Mouse (Mus musculus) MN1 (cell line): Measurements from ENCODE around the gene Ppm1m.
A peak's percentile ranks its signal among the peaks of the same experiment; 100 is the strongest.

Experiments
- DNase-seq: peaks from one replicate; pipeline ENCODE4 v3.0.0-alpha.2; 2016; ENCODE audit warnings: low spot score

Gene Ppm1m

DNA sequence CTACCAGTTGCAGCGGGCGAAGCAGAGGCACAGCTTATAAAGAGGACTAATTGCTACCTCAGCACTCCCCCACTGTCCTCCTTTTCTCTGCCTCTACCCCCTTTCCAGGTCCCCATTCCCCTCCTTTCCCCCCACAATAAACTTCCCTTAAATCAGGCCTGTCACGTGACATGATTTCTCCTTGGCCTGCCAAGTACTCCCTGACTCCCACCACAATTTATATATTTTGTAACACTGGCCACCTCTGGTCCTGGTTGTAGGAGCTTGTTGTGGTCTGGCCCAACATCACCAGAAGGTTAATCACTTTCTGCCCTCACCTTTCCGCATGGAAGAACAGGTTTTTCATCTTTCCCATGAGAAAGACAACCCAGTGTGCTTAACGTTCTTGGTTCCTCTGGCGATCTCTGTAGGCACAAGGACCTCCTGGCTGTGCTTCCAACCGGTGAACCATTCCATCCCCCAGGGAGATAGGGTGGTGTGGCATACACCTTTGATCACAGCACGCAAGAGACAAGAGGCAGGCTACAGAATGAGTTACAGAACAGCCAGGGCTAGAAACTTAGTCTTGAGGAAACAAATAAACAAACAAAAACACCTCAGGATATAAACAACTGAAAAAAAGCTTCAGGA is 21.5 kb upstream of the Ppm1m start:
- DNase-seq = no peak

DNA sequence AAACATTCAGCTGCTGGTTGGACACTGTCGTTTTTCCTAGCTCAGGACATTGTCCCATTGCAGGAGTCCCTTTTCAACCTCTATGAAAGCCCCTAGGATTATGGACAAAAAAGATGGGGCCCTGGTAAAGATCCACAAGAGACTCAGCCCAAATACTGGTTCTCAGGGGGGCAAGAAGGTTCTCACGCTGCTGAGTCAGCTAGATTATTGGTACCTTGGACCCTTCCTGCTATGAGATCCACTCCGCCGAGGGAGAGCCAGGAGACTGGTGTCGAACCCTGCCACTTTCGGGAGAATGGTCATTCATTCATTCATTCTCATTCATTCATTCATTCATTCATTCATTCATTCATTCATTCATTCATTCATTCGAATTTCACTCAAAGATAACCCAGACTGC is 17.4 kb upstream of the Ppm1m start:
- DNase-seq = no peak

DNA sequence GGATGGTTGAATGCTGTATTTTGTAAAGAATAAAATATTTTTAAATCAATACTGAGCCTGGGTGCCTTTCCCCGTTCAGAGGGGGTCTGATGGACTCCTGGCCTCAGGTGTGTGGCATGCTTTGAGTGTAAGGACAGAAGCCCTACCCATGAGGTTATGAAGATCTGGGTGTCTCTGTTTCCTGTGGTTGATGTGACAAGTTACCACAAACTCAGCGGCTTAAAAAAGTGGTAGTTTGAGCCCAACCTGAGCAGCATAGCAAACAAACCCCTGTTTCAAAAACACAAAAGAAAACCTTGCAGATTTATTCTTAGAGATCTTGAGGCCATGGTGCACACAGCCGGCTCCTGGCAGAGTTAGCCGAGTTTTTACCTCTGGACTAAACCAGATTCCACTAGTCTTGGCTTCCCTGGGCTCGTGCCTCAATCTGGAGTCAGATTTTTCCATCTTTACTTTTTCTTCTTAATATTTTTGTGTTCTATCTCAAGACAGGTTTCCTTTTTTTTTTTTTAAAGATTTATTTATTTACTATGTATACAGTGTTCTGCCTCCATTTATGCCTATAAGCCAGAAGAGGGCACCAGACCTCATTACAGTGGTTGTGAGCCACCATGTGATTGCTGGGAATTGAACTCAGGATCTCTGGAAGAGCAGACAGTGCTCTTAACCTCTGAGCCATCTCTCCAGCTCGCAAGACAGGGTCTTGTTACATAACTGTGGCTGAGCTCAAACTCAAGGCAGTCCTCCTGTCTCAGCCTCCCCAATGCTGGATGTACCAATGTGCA is 16.0 kb upstream of the Ppm1m start:
- no peak for DNase-seq

DNA sequence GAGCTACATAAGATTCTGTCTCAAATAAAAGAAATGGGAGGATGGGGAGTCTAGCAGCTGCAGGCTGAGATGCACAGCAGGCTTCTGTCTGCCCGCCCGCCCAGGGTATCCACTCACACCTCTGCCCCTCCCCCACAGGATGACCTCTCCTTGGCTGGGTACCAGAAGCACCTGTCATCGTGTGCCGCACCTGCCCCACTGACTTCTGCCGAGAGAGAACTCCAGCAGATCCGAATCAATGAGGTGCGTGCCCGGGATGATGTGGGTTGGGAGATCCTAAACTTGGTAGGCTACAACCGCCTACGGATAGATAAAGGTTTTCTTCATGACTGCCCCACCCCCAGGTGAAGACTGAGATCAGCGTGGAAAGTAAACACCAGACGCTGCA is 13.0 kb upstream of the Ppm1m start:
- DNase-seq = no peak

DNA sequence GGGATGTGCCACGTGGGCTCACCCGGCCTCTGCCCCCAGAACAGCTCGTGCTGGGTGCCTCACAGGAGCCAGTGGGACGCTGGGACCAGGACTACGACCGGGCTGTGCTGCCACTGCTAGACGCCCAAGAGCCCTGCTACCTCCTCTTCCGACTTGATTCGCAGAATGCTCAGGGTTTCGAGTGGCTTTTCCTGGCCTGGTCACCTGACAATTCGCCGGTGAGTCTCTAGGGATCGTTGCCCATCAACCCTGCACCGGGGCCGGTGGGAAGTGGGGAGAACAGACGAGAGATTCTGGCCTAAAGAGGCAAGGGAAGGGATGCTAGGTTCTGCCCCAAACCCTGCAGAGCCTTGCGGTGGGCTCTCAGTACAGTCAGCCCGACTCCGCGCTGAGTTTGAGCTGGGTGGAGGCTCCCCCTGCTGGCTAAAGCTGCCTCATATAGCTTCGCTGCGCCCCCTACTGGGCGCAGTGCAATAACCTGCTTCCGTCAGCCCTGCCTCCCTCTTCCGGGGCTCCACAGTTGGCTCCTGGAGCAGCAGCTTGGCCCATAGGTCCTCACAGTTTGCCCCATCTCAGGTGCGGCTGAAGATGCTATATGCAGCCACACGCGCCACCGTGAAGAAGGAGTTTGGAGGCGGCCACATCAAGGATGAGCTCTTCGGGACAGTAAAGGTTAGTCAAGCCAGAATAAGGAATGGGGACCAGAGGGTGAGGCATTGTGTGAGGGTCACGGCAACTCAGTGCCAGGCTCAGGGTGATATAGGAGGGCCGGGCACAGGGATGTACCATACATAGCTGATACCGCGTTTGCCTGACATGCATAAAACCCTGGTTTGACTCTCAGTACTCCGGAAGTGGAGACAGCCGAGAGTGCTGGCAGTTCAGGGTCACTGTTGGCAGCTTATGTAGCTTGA is 12.4 kb upstream of the Ppm1m start:
- peak; percentile 83 for DNase-seq

DNA sequence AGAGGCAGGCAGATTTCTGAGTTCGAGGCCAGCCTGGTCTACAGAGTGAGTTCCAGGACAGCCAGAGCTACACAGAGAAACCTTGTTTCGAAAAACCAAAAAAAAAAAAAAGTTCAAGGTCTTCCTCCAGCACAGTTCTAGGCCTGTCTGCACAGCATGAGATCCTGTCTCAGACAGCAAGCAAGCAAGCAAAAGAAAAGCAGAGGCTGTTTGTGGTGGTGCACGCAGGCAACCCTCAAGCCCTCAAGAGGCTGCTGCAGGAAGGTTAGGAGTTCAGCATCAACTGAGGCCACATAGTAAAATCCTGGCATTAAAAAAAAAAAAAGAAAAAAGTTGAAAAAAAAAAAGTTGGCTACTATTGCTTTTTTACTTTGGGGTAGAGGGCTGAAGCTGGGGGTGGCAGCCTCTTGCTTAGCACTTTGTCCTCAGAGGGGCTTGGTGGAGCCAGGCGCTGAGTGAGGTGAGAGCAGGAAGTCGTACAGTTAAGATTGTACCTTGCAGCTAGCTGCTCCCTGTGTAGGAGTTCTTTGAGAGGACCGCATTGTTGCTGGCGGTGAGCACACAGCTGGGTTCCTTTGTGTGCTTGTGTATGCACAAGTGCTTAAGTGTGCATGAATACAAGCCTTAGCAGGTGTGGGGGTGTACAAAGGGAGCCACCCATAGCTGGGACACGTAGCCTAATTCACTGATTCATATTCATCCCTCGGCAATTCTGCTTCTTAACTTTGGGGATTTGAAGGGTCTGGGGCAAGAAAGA is 11.5 kb upstream of the Ppm1m start:
- DNase-seq = no peak

DNA sequence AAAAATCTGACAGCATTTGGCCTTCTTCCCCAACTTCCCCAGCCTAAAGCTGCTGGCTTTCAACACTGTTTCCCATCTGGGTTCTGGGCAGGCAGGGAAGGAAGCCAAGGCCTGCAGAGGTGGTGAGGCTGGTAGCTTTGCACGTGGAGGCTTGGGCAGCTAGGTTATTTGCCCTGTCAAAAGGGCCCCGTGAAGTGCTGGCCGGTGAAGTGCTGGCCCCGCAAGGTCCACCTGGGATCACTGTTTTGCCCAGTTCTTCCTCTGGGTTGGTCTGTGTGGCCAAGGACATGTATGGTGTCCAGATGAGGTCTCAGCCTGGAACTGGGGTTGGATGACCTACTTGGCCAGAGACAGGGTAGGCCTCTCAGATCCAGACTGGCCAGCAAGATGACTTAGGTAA is 10.4 kb upstream of the Ppm1m start:
- DNase-seq = no peak

DNA sequence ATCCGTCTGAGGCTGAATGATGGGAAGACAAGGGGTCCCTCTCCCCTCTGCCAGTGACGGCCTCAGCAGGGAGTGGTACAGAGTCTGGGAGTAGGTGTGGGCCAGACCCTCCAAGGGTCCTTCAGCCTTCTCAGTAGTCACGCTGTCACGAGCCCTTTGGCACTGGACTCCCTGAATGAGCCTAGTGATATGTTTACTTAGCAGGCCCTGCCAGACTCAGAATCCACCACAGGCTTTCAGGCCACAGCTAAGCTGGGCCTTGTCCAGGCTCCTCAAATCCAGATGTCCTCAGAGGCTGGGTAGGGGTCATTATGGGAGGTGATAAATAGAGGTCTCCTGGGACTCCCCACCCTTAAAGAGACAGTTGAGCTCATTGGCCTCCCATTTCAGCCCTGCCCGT is 8.6 kb upstream of the Ppm1m start:
- DNase-seq = no peak

DNA sequence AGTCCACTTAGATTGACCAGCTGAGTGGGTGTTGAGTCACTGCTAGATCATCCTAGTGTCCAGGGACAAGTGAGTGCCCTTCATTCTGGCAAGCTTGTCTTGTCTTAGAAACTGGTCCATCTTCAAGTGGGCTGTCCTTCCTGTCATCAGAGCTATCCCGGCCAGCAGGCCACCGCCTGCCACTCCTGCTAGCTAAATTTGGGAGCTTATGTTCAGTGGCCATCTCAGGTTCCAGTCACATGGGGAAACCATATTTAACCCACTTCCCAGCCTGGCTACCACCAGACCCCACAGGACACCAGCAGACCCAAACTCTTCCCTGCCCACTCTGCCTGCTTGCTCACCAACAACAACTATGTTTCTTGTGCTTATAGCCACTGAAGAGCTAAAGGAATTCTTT is 7.0 kb upstream of the Ppm1m start:
- no peak for DNase-seq

DNA sequence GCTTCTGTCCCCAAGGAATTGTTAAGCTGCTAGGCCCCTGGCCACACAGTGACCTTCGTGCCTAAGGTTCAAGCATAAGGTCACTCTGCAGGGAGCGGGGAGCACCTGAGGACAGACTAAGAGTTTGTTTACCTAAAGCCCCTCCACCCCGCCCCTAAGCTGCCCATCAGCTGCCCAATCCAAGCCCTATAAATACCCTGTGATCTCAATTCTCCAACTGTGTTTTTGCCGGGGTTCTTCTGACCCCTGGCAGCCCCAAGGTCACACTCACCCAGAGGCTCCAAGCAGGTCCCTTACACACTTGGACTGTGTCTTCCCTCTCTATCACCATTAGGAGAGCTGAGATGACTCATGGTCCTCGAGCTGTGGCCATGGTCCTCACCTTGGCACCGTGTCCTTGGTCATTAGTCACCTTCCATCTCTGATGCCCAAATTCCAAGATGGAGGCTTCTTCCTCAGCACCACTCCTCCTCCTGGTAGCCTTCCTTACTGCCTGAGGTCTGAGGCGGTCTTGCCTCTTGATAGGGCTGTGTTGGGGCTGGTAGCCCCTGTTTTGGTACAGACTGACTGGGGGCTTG is 6.3 kb upstream of the Ppm1m start:
- no peak for DNase-seq

DNA sequence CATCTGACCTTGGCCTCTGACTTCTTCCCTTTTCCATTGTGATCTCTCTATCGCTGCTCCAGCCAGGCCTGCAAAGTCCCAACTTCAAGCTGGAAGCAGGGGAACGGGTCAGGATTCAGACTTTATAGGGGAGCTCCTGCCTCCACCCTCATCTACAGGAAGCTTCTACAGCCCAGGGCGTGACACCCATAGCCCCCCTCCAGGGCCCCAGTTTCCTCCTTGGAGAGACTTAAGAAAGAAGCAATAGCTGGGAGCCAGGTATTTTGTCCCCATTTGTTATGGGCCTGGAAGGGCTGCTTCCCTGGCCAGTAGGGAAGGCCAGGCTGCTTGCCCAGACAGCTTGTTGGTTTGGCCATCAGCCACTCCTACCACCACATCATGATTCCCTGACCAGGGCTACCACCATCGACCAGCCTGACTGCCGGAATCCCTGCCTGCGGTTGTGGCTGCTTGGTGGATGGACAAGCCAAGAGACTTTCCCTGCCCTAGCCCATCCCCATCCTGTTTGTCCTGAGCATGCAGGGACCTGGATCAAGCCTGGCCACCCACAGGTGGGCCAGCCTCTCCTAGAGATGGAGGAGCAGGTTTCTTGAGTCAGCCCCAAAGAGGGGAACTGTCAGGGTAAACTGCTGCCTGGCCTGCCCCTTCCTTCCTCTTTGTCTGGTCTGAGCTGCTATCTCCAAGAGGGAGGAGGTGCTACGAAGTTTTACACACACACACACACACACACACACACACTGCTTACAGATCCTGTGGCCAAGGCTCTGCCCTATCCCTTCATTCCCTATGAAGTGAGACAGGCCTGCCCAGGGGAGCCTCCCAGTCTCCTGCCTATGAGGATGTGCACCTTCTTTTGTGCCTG is 4.7 kb upstream of the Ppm1m start:
- DNase-seq = no peak

DNA sequence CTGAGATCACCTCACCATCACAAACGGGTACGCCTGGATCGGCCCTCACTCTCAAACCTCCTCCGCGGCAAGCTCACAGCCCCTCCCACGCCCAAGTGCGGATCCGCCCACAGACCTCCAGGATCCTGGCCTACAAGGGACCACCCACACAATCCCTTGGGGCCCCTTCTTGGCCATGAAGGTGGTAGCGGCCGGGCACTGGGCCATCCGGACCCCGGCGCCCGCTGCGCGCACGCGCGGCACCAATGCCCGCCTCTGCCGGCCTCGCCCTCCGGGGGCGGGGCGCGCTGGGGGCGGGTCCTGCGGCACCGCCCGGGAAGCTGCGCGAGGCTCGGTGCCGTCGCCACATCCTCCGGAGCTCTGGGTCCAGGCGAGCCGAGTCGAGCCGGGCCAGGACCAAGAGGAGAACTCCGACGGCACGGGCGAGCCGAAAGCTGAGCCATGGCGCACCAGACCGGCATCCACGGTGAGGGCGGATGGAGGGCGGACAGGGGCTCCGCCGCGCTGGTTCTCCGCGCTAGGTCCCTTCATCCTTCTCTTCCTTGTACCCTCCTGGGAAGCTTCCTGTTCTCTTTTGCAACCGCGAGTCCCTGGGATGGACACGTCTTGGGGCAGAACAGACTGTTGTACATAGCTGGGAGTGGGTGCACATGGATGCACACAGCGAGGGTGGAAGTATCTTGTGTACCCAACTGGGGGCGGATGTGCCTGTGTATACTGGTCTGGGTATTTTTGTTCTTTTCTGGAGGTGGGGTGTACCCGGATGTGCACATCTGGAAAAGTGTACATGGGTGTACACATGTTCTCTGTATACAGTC is 3.5 kb upstream of the Ppm1m start, which contains the start of gene Twf2:
TSS of gene Twf2 (plus strand) at position 290 of the 818 bp plus-strand sequence.
- DNase-seq = peak; percentile 94

DNA sequence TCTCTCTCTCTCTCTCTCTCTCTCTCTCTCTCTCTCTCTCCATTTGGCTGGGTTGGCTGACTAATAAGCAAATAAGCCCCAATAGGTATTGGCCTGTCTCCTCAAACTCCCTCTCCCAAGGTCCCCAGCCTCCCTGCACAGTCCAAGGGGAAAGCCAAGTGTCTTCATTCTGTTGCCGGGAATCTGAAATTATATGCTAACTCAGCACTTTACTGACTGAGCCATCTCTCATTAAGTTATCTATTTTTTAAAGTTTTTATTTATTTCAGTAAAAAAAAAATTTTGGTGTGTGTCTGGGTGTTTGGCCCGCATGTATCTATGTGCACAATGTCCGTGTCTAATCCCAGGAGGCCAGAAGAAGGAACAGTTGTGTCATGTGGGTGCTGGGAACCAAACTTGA is 2.3 kb upstream of the Ppm1m start:
- no peak for DNase-seq

DNA sequence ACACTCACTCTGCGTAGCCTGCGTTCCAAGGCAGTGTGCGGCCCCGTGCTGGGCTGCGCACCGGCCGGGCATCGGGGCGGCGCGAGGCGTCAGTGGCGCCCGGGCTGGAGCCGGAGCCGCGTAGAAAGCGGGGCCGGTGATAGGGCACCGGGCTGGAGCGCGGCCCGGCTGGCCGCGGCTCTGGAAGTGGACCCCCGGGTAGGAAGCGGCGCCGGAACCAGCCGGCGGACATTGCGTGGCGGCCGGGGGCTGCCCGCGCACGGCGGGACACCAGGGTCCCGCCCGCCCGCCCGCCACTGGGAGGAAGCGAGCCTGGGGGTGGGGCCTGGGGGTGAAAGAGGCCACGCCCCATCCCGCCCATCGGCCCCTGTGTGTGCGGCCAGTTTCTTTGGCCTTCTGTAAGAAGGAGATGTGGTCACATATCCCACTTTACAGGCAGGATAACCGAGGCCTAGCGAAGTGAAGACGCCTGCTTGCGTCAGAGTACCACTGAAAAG is 536 bp downstream of the Ppm1m start:
- peak; percentile 20 for DNase-seq

DNA sequence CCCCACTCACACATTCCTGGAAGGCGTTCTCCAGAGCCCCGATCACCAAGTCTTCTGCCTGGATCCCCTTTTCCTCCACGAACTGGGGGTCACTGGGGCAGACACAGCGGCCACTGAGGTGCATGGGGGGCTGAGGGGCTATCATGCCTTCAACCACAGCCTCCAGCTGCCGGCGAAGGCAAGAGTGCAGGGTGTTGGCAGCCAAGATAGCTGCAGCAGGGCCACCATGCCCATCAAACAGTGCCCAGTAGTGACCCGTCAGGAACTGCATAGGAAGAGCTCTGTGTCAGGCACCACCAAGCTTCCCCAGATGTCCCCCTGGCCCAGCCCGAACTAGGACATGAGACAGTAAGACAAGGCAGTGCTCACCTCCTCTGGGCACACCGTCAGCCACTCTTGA is 1.8 kb downstream of the Ppm1m start:
- DNase-seq = no peak

DNA sequence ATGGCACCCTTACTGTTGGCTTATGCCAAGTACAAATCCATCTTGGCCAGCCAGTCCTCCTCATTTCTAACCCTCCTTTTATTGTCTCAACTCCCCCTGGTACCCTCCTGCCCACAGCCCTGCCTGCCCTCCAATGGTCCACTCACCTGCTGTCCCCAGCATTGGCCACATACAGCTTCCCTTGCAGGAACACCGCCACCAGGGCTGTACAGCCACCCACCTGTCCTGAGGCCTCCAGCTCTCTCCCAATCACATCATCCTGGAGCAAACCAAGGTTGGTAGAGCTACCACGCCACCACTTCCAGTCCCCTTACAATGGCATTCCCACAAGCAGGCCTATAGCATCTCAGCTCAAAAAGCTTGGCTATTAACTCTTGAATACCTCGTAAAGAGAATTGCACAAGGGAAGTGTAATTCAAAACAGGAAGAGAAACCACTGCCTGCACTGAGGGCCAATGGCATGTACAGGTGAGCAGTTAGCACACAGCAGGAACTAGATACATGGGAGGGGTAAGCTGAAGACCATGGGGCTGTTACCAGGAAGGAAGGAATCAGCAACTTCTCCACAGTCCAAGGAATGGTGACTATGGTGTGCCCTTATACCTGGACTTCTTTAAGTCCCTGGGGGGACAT is 2.3 kb downstream of the Ppm1m start:
- DNase-seq = no peak

DNA sequence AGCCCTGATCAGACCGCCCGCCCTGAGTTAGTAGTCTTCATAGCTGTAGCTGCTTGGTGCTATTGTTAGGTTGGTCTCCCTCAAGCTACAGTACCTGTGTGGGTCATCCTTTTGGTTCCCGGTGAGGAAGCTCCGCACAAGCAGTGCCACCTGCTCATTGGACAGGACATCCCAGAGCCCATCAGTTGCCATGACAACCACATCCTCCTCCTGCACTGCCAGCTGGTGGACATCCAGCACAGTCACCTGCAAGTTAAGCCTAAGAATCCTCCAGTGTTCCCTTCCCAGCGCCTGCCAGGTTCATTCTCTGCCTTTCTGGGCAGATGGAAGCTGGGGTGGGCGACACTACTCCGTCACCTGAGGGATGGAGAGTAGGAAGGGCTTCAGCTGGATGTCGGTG is 3.9 kb downstream of the Ppm1m start:
- no peak for DNase-seq

DNA sequence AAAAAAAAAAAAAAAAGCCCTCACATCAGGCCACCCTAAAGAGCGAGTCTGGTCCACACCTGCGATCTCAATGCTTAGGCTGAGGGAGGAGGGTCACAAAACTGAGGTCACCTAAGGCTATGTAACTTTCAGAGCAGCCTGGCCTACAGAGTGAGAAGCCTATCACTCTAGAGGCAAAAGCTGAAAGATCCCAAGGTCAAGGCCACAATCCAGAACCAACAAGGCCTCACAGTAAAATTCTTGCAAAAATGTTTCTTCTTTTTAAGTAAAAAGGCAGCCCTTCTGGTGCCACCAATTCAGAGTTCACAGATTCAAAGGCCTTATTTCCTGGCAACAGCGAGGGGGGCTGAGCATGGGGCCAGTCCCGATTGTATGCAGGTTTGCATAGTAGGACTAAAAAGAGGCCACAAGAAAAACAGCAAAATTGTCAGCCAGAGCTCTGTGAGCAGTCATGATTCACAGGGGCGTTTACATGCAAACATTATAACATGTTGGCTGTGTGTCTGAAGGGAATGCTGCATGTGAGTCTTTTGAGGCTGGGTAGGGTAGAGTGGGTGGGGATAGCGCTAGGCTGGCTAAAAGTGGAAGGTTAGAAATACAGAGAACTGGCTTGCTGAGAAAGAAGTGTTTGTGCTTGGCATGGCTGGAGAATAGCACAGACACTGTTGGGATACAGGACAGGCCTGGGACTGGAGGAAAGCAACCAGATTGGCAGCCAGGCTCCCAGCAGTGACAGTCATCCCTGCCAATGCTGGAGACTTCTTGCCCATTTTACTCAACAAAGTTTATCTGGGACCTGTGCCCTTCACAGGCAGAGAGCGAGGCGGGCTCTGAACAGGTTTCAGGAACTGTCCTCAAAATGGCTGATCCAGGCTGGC is 5.4 kb downstream of the Ppm1m start:
- no peak for DNase-seq
